Mouse (Mus musculus) erythroblast, embryonic 14.5 days (primary cell): Measurements from ENCODE around the gene Guk1.
A peak's percentile ranks its signal among the peaks of the same experiment; 100 is the strongest.

ENCODE experiments used
- GATA1 ChIP-seq: IDR thresholded peaks from 2 replicates; pipeline ENCODE4 v1.6.1; 2012; ENCODE audit warnings: low read length, inconsistent platforms, mixed read lengths
- TAL1 ChIP-seq: IDR thresholded peaks from 3 replicates; pipeline ENCODE4 v1.6.1; 2012; ENCODE audit warnings: low read length, inconsistent platforms, mixed read lengths

DNA sequence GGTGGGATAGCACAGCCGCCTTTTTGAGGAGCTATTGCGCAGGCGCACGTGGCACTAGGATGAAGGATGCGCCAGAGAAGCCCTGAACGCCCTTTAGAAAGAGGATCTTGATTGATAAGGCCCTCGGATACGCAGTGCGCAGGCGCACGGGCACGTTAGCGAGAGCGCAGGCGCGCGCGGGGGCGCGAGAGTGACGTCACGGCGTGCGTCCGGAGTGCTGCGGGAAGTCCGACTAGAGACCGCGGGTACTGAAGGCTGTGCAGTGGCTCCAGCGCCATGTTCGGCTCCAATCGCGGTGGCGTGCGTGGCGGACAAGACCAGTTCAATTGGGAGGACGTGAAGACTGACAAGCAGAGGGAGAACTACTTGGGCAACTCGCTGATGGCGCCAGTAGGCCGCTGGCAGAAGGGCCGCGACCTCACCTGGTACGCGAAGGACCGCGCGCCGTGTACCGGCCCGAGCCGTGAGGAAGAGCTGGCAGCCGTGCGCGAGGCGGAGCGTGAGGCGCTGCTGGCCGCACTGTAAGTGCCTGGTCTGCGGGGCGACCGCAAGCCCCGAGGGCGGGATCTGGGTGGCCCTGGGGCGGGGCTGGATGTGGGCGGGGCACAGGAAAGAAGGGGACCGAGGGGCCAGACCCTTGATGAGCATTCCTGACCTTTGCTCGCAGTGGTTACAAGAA is 16.3 kb upstream of the Guk1 start, which contains the start of gene 2310033P09Rik:
- no peak for TF ChIP-seq TAL1
- peak; percentile 47; the same call in 1 of the 2 replicates for TF ChIP-seq GATA1
